Mouse (Mus musculus): ENCODE measurements around the gene Arhgdib. TPM values are rescaled to one million over a fixed set of nuclear protein-coding genes. Genes with fewer than 3 reads are reported as not detected.
A peak's percentile ranks its signal among the peaks of the same experiment; 100 is the strongest.

The Arhgdib gene
- polyA plus RNA-seq, 1 experiment from 2014 or later, result 145 TPM

DNA sequence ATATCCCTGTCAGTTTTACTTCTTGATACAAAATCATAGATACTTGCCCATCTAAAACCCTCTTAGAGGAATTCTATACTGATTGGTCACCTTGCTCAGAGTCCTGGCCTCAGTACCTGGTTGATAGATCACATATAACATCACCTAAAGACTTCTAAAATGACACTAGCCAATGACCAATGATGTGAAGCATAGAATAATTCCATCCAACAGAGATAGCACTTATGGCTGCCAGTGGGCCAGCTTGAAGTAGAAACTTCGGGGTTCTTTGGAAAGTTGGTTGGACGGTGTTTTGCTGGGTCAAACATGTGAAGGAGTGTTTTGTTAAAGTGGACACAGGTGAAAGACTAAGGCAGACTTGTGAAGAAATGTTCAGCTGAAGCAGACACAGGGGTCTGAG lies 8.5 kb upstream of the Arhgdib start:
- H3K4me3 ChIP-seq (replicated peaks), result no peak overlapping the region
- no peaks in the 10 kb centered on the region for H3K4me1 ChIP-seq
- H3K36me3 ChIP-seq, result no peaks in the 10 kb centered on the region
- no peak overlapping the region for H3K27ac ChIP-seq (replicated peaks)
- H3K4me2 ChIP-seq (replicated peaks), result no peak overlapping the region
- H3K9me3 ChIP-seq (replicated peaks), result no peaks in the 10 kb centered on the region
- no peak overlapping the region for H3K9ac ChIP-seq
- 91% methylated on average over 2 of the region's 2 CpGs for WGBS
- no peaks in the 10 kb centered on the region for H3K27me3 ChIP-seq
- no peak for ATAC-seq (ENCODE audit: insufficient number of reproducible peaks, low FRiP score, low TSS enrichment, low read depth)

DNA sequence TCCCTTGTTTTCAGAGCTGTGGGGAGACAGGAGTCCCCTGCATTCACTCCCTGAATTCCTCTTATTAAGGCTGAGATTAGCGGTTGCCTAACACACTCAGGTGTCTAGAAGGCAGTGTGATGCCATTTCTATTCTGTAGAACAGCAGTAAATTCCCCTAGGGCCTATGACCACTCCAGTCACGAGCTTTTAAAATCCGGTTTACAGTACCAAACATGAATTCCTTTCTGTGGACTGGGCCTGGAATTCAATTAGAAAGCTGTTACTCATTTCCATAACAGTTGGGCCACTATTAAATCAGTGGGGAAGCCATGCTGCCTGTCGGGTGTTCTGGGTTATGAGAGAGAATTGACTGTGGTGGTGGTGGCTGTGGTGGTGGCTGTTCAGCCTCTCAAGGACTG lies 6.0 kb upstream of the Arhgdib start:
- no peaks in the 10 kb centered on the region for H3K9me3 ChIP-seq (replicated peaks)
- H3K27me3 ChIP-seq, result no peaks in the 10 kb centered on the region
- no peaks in the 10 kb centered on the region for H3K36me3 ChIP-seq
- ATAC-seq (ENCODE audit: insufficient number of reproducible peaks, low FRiP score, low TSS enrichment, low read depth), result no peak
- no peak overlapping the region for H3K27ac ChIP-seq (replicated peaks)
- H3K9ac ChIP-seq, result no peak overlapping the region
- H3K4me2 ChIP-seq (replicated peaks), result no peak overlapping the region
- H3K4me1 ChIP-seq, result peaks cover 2% of the 10 kb centered on the region; the same call in 1 of the 2 replicates
- WGBS, result 45% methylated on average over 4 of the region's 4 CpGs
- no peak overlapping the region for H3K4me3 ChIP-seq (replicated peaks)

DNA sequence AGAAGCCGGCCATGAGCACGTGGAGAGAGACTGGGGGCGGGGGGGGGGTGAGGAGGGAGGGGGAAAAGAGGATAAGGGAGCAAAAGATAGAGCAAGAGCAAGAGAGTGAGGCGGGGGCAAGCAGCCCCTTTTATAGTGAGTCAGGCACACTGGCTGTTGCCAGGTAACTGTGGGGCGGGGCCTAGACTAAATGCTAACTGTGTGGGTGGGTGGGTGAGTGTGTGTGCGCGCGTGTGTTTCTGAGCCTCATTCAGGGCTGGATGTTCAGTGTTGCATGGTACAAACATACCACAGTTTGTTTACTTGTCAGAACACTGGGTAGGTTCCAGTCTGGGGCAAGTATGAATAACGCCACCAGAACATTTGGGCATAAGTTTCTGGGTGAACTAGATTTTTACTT lies 5.2 kb upstream of the Arhgdib start:
- Histone ChIP-seq H3K27ac (replicated peaks) (no peak overlapping the region), H3K27me3 (no peaks in the 10 kb centered on the region), H3K9ac (no peak overlapping the region), H3K4me2 (replicated peaks) (no peak overlapping the region), H3K4me1 (peaks cover 7% of the 10 kb centered on the region; the same call in 1 of the 2 replicates), H3K9me3 (replicated peaks) (no peaks in the 10 kb centered on the region), H3K36me3 (no peaks in the 10 kb centered on the region), H3K4me3 (replicated peaks) (no peak overlapping the region)
- no peak for ATAC-seq (ENCODE audit: insufficient number of reproducible peaks, low FRiP score, low TSS enrichment, low read depth)
- WGBS, result 54% methylated on average over 9 of the region's 9 CpGs

DNA sequence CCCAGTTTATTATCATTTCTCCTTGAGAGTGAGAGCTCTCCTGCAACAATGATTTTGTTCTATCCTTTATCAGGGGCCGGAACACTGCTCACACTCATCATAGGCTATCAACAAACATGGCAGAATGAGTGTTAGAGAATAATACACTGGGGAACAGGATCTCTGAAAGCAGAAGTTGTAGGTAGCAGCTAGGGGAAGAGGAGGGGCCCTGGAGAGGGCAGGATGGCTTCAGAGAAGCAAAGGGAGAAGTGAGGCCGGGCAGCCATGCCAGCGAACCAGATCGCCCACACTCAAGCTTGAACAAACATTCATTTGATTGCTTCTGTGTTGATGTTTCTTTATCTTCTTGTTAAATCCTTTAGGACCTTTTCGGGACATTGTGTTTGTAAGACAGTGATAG lies 4.5 kb upstream of the Arhgdib start:
- Histone ChIP-seq H3K9ac (no peak overlapping the region), H3K4me2 (replicated peaks) (no peak overlapping the region), H3K4me1 (peaks cover 14% of the 10 kb centered on the region), H3K27me3 (no peaks in the 10 kb centered on the region), H3K9me3 (replicated peaks) (no peaks in the 10 kb centered on the region), H3K4me3 (replicated peaks) (no peak overlapping the region), H3K27ac (replicated peaks) (no peak overlapping the region), H3K36me3 (no peaks in the 10 kb centered on the region)
- WGBS, result 86% methylated on average over 5 of the region's 5 CpGs
- no peak for ATAC-seq (ENCODE audit: insufficient number of reproducible peaks, low FRiP score, low TSS enrichment, low read depth)

DNA sequence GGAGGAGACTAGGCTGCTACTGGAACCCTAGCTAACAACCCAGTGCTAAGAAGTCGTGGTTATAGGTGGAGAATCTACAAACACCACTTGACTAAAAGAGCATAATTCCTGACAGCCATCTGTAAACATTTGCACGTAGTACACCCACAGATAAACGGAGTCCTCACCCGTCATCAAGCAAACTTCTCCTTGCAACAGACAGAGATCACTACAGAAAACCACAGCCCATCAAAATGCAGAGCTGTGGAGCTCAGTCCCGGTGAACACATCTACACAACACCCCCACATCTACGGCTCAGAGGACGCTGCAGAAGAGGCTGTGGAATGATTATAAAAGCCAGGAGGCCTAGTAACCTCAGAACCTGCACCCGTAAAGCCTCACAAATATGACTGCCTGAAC lies 2.8 kb upstream of the Arhgdib start:
- H3K36me3 ChIP-seq, result no peaks in the 10 kb centered on the region
- H3K4me3 ChIP-seq (replicated peaks), result no peak overlapping the region
- H3K9me3 ChIP-seq (replicated peaks), result no peaks in the 10 kb centered on the region
- no peak overlapping the region for H3K4me2 ChIP-seq (replicated peaks)
- peaks cover 30% of the 10 kb centered on the region for H3K4me1 ChIP-seq
- no peak overlapping the region for H3K9ac ChIP-seq
- H3K27ac ChIP-seq (replicated peaks), result no peak overlapping the region
- 75% methylated on average over 8 of the region's 8 CpGs for WGBS
- ATAC-seq (ENCODE audit: insufficient number of reproducible peaks, low FRiP score, low TSS enrichment, low read depth), result no peak
- no peaks in the 10 kb centered on the region for H3K27me3 ChIP-seq

DNA sequence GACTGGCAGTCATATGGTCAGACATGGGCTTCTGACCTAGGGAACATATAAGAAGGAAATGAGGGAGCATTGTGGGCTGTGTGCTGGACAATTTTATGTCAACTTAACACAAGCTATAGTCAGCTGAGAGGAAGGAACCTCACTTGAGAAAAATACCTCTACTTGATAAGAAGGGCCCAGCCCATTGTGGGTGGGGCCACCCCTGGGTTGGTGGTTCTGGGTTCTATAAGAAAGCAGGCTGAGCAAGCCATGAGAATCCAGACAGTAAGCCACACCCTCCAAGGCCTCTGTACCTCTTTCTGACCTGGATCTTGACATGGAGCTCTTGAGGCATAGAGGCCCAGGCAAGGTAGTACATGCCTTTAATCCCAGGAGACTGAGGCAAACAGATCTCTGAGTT lies 1.7 kb upstream of the Arhgdib start:
- H3K9me3 ChIP-seq (replicated peaks), result no peaks in the 10 kb centered on the region
- no peak overlapping the region for H3K4me3 ChIP-seq (replicated peaks)
- H3K36me3 ChIP-seq, result no peaks in the 10 kb centered on the region
- H3K27ac ChIP-seq (replicated peaks), result no peak overlapping the region
- H3K27me3 ChIP-seq, result no peaks in the 10 kb centered on the region
- peaks cover 38% of the 10 kb centered on the region for H3K4me1 ChIP-seq
- no peak for ATAC-seq (ENCODE audit: insufficient number of reproducible peaks, low FRiP score, low TSS enrichment, low read depth)
- no peak overlapping the region for H3K4me2 ChIP-seq (replicated peaks)
- no peak overlapping the region for H3K9ac ChIP-seq

DNA sequence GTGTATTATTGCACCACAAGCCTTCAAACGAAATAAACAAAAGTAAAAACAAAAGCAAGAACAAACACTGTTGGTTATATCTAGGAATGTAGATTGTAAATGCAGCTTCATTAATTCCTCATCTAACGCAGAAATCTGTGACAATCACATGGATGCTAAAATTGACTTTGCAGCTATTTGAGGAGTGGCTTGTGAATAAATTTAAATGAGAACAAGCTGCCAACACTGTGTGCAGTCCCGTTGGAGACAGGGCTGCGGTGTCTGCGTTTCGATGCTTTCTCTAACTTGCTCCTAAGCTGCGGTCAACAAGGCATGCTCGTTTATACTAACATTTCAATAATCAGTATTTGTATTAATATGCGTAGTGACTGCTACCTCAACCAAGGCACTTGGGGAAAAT lies 581 bp upstream of the Arhgdib start:
- no peak overlapping the region for H3K27ac ChIP-seq (replicated peaks)
- no peaks in the 10 kb centered on the region for H3K9me3 ChIP-seq (replicated peaks)
- ATAC-seq (ENCODE audit: insufficient number of reproducible peaks, low FRiP score, low TSS enrichment, low read depth), result no peak
- H3K4me1 ChIP-seq, result peaks cover 38% of the 10 kb centered on the region
- no peaks in the 10 kb centered on the region for H3K27me3 ChIP-seq
- WGBS, result 46% methylated on average over 9 of the region's 9 CpGs
- no peak overlapping the region for H3K9ac ChIP-seq
- H3K36me3 ChIP-seq, result no peaks in the 10 kb centered on the region
- no peak overlapping the region for H3K4me2 ChIP-seq (replicated peaks)
- no peak overlapping the region for H3K4me3 ChIP-seq (replicated peaks)

GRCm38 (mm10) chr6:136940188-136940960 lies 1.3 kb downstream of the Arhgdib start:
- Histone ChIP-seq H3K9ac (no peak overlapping the region), H3K9me3 (replicated peaks) (no peaks in the 10 kb centered on the region), H3K27me3 (no peaks in the 10 kb centered on the region), H3K4me1 (peaks cover 38% of the 10 kb centered on the region), H3K4me2 (replicated peaks) (peak overlapping the region; percentile 40), H3K4me3 (replicated peaks) (peak overlapping the region; percentile 27), H3K27ac (replicated peaks) (peak overlapping the region; percentile 93), H3K36me3 (no peaks in the 10 kb centered on the region)
- no peak for ATAC-seq (ENCODE audit: insufficient number of reproducible peaks, low FRiP score, low TSS enrichment, low read depth)
- 42% methylated on average over 11 of the region's 11 CpGs for WGBS

DNA sequence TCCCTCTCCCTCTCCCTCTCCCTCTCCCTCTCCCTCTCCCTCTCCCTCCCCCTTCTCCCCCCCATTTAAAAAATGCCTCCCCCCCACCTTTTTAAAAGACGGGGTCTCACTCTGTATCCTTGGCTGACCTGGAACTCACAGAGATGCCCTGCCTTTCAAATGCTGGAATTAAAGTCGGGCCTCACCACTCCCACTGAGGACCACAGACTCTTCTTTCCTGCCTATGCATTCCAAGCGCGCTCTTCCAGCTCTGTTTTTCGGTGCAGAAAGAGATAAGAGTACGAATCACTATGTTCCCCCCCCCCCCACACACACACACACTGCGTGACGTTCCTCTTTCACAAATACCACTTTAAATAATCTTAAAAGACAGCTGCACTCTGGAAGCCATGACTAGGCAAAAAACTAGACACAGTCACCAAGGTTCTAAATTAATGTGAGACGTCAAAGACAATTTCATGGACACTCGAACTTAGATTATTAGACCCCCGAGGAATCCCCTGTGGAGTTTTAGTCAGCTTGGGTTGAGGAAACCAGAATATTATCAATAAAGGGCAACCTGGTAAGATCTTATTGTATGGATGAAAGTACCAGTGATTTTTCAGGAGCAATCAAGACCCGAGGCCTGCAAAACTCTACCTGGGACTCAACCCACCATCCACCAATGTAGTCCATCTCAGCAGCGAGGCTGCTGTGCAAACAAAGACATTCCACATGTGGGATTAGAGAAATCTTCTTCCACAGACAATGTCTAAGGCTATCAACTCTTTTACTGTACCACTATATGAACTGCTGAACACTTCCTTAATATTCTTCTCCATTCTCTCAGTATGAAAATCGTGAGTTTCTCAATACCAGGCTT lies 2.1 kb downstream of the Arhgdib start:
- Histone ChIP-seq H3K9me3 (replicated peaks) (no peaks in the 10 kb centered on the region), H3K36me3 (no peaks in the 10 kb centered on the region), H3K27ac (replicated peaks) (peak overlapping the region; percentile 93), H3K4me1 (peaks cover 38% of the 10 kb centered on the region), H3K9ac (no peak overlapping the region), H3K4me2 (replicated peaks) (peak overlapping the region; percentile 40; the same call in 1 of the 2 replicates), H3K27me3 (no peaks in the 10 kb centered on the region), H3K4me3 (replicated peaks) (no peak overlapping the region)
- 56% methylated on average over 14 of the region's 14 CpGs for WGBS
- ATAC-seq (ENCODE audit: insufficient number of reproducible peaks, low FRiP score, low TSS enrichment, low read depth), result no peak

DNA sequence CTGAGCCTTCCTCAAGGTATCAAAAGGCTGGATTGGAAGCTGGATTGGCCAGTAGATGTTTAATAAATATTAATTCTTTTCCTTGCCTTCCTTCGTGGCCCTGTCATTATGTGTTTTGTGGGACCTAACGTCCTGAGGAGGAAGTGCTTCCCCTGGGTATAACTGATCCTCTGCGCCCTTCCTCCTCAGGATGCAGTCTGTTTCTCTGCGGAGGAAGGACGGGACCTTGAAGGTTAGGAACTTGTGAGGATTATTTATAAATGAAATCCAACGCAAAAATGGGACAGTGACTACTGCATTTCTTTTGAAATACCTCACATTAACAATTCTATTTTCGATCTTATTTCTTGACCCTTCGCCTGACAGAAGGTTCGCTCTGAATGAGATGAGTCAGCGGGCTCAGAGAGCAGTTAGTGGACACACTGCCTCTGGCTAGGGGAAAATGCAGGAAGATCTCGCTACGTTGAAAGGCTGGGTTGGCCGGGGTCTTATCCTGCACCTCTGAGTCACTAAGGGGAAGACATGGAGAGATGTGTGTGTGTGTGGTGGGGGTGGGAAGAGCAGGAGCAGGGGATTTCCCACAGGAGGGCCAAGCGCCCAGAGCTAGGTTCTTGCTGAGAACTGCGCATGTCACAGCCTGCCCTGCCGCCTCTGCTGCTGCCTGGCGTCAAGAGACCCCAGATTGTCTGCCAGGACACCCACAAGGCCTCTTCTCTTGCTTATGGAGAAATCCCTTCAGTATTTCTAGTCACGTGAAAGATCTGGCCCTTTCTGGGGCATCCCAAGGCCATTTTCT lies 3.2 kb downstream of the Arhgdib start:
- no peak for ATAC-seq (ENCODE audit: insufficient number of reproducible peaks, low FRiP score, low TSS enrichment, low read depth)
- WGBS, result 63% methylated on average over 18 of the region's 18 CpGs
- no peak overlapping the region for H3K9ac ChIP-seq
- peak overlapping the region; percentile 58; the same call in 1 of the 2 replicates for H3K27ac ChIP-seq (replicated peaks)
- H3K9me3 ChIP-seq (replicated peaks), result no peaks in the 10 kb centered on the region
- no peaks in the 10 kb centered on the region for H3K27me3 ChIP-seq
- peaks cover 38% of the 10 kb centered on the region for H3K4me1 ChIP-seq
- no peak overlapping the region for H3K4me3 ChIP-seq (replicated peaks)
- H3K4me2 ChIP-seq (replicated peaks), result no peak overlapping the region
- H3K36me3 ChIP-seq, result no peaks in the 10 kb centered on the region

DNA sequence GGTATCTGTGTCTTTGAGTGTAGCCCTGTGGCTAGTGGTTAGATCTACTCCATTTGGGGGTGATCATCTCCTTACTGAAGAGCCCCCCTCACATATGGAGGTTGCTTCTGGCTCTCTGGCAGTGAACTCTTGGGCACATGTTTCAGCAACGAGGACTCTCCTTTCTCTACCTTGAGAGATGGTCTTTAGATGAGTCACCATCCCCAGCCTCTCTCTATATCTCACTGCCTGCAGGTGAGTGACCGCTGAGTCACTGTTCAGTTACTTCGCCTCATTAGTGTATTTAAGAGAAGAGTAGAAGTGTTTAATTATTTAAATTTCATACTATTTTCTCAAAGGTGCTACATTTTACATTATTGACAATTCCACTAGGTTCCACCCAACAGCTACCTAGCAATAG lies 4.6 kb downstream of the Arhgdib start:
- Histone ChIP-seq H3K4me3 (replicated peaks) (no peak overlapping the region), H3K27ac (replicated peaks) (no peak overlapping the region), H3K4me2 (replicated peaks) (no peak overlapping the region), H3K9ac (no peak overlapping the region), H3K4me1 (peaks cover 31% of the 10 kb centered on the region), H3K36me3 (no peaks in the 10 kb centered on the region; the same call in 1 of the 2 replicates), H3K9me3 (replicated peaks) (no peaks in the 10 kb centered on the region), H3K27me3 (no peaks in the 10 kb centered on the region)
- 82% methylated on average over 3 of the region's 3 CpGs for WGBS
- ATAC-seq (ENCODE audit: insufficient number of reproducible peaks, low FRiP score, low TSS enrichment, low read depth), result no peak
